Mouse (Mus musculus) small intestine, adult 2 months (tissue): ENCODE data around the gene Cers1.

Experiments used
- CTCF ChIP-seq: fragments of 200-500 bp; IDR thresholded peaks from 2 replicates; pipeline ENCODE4 v1.5.1; 2012; ENCODE audit warnings: low read depth, mild to moderate bottlenecking, control low read depth, inconsistent platforms, low read length, moderate library complexity, mixed read lengths; ENCODE audit not compliant: insufficient replicate concordance, insufficient read length; ENCODE audit errors: extremely low read depth
- POLR2A ChIP-seq: fragments of 200-500 bp; IDR thresholded peaks from 2 replicates; pipeline ENCODE4 v1.6.1; 2012; ENCODE audit warnings: low read depth, mild to moderate bottlenecking, control low read depth, inconsistent platforms, low read length, moderate library complexity

DNA sequence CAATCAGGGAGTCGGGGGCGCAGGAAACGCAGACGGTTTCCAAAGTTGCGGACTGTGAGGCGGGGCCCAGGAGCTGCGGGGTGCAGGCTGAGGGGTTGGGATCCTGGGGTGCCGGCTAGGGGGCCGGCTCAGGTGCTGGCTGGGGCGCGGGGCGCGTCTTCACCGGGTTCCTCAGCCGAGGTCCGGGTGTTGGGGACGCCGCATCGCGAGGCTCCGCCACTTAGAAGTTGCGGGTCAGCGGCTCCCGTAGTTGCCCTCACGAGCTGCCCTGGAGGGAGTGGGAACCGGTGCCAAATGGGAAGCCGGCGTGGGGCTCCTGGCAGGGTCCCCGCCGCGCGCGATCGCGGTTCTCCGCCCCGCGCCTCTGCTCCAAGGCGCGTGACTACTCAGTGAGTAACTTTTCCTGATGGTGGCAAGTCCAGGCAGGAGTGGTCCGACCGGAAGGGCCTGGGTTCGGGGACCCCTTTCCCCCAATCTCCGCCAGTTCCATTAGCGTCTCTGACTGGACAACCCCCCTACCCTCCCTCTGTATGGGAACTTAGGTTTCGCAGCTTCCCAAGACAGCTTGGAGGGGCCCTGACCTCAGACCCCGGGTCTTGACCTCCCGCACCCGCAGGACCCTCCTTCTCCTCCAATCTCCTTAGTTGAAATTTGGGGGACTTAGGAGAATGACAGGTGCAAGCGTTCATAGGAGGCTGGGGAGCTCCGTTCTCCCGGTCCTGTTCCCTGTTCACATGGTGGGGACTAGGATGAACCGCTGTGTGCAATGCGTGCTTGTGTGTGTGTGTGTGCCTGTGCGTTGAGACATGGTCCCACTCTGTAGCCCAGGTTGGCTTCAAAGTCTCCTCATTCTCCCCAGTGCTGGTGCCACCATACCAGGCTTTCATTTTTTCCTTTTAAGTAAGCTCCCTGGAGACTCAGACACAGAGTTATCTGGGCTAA lies 32.2 kb upstream of the Cers1 start:
- TF ChIP-seq CTCF: no peak
- no peak for TF ChIP-seq POLR2A
